Mouse (Mus musculus) skeletal muscle tissue, adult 2 months (tissue): ENCODE data around the gene Stt3b.

Experiments
- DNase-seq: peaks from one replicate; pipeline ENCODE4 v3.0.0-alpha.2; 2012; ENCODE audit warnings: low read depth, low spot score

Stt3b gene

DNA sequence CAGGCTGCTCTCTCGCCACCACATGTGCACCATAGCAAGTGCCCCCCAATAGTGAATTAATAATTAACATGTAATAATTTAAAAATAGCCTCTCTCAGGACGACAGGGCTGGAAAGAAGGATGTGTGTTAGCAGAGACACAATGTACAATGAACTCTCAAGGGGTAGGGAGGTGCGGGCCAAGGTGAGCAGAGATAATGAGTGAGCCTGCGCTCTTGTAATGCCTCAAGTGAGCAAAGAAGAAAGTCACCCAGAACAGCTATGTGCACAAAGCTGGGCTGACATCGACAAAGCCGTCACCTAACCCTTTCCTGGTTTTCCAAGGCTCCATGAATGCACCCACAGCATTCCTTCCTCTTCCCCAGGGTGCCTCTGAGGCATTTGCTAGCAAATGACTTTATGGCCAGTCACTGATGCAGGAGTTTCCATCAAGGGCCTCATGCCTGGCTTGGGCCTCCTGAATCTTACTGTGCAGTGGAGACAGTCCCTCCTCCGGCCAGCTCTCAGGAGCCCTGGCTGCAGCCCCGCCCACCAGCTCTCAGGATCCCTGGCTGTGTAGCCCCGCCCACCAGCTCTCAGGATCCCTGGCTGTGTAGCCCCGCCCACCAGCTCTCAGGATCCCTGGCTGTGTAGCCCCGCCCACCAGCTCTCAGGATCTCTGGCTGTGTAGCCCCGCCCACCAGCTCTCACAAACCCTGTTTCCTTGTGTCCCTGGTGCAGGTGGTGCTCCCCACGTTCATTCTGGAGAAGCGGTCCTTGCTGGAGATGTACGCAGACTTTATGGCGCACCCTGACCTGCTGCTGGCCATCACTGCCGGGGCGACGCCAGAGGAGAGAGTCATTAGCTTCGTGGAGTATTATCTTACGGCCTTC, 94.2 kb downstream of the Stt3b start:
- DNase-seq, result no peak

DNA sequence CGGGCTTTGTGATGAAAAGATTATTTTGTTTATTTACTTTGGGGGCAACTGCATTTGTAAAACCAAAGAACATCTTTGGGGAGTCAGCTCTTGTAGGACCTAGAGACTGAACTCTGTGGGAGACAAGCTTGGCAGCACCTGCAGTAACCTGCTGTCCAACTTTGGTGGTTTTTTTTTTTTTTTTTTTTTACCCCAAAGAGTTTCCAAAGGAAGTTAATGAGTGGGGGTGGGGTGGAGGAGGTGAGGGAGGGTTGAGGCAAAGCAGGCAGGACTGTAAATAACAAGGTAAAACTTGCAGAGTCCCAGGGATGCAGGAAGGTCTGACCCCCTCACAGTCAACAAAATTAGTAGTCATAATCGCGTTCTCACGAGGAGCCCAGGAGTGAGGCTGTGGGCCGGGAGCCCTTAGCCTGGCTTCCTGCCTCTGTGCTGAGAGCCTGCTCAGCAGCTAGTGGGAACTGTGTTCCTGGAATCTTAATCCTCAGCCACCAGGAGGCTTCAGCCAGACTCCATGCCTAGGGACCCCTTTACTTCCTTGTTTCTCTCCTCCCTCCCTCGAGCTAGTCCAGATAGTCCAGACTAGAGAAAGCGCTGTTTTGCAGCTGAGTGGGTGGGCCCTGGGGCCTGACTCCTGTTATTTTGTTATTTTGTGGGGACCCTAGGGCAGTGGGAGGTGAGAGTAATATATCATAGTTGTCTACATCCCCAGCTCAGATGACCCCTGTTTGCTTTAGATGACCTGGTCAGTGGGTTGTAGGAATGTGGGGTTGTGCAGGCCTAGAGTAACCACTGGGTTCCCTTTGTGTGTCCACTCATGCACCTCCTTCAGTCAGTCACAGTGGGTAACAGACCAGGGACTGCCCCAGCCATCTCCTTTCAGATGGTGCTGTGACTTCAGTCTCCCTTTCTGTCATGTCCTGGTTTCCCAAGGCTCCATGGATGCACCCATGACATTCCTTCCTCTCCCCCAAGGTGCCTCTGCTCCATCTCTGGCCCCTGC, 95.3 kb downstream of the Stt3b start:
- no peak for DNase-seq

DNA sequence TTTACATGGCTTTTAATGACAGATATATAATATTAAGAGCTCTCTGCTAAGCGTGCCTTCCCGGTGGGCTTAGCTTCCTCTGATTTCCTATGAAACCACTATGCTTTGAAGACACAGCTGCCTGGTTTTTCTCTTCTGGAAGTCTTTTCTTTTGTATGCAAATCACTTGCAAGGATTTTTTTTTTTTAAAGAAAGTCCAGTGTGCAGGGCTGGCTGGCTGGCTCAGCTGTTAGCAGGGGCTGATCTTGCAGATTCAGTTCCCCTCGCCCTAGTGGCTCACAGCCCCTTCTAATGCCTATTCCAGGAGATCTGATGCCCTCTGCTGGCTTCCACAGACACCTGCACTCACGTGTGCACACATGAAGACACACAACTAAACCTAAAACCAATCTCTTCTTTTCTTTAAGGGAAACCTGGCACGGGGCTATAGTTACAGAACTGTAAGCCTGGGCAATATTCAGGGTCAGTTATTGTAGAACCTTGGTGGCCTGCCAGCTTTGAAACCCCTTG, 96.4 kb downstream of the Stt3b start:
- no peak for DNase-seq

DNA sequence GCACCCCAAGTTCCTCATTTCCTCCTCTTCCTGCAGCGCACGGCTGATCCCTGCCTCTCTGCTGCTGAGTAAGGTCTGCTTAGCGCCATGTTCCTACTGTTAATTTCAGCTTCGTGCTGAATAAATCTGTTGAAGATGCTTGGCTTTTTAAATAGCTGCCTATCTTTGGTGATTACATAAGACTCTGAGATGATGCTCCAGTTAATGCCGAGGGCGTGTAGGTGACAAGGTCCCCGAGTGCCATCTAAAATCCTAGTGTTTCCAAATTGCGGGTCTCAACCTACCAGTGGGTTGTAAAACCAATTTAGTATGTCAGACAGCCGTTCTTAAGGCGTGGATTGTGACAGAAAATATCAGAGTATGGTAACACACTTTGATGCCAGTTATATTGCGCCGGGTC, 99.7 kb downstream of the Stt3b start:
- no peak for DNase-seq

DNA sequence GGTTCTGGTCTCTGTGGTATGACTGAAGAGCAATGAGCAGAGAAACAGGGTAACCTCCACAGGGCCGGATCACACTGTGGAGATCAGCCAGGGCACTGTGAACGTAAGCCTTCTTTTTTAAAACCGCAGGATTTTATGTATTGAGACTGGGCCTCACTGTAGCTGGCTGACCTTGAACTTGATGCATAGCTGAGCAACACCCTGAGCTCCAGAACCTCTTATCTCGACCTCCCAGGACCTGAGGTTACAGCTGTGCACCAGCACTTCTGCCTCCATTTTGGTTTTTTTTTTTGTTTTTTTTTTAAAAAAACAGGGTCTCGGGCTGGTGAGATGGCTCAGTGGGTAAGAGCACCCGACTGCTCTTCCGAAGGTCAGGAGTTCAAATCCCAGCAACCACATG, 100.5 kb downstream of the Stt3b start:
- no peak for DNase-seq

DNA sequence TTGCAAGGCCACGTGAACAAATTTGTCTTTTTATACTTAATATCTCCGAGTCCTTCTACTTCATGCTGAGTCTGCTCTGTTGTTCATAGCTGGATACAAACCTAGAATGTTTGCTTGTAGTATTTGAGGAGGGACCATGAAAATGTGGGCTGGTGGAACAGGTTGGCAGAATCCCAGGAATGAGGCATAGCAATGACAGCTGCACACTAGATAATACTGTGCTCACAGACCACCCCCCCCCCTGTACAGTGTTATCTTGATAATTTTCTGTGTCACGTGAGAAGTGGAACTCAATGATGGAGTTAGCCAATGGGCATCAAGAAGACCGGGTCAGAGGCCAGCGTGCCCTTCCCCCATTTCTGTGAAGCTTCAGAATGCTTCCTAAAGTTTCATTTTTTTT, 104.0 kb downstream of the Stt3b start:
- no peak for DNase-seq

DNA sequence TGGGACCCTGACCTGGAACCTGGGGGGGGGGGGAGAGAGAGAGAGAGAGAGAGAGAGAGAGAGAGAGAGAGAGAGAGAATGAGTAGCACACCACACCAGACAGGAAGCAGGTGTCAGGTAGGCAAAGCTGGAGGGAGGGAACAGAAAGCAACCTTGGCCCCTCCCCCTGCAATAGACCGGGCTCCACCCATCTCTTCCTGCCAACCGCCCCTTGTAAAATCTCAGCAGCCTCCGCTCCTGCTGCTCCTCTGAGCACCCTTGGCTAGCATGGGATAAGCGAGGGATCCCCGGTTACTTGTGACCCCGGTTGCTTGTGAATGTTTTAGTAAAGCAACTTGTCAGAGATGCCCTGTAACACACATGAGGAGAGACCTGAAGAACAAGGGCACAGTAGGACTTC, 104.7 kb downstream of the Stt3b start:
- DNase-seq, result no peak

DNA sequence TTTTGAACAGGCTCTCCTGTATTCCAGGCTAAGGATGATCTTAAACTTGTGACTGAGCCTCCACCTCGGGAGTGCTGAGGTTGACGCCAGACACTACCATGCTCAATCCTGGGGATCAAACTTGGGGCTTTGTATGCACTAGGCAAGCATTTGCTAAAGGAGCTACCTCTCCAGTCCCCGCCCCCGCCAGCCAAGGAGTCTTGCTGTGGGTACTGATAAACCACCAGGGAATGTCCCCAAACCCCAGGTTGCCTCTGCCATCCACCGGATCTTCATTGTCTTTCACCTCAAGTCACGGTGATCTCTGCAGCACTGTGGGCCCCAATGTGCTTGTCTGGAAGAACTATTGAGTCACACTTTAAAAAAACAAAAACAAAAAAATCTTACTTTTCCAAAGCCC, 107.1 kb downstream of the Stt3b start:
- DNase-seq, result no peak

DNA sequence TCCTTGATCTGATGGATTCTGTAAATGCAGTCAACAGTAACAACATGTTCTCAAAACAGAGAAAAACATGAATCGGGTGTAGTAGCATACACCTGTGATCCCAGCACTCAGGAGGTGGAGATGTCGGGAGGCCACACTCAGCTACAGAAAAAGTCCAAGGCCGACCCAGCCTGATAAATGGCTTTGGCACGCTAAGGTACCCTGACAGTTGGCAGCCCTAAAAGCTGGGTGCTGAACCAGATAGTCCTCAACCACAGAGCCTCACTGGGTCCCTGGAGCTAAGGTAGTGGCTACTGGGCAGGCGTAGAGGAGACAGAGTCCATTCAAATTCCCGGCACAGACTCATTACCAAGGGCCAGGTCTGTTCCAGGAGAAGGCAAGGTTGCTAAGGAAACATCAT, 109.0 kb downstream of the Stt3b start:
- DNase-seq, result no peak

DNA sequence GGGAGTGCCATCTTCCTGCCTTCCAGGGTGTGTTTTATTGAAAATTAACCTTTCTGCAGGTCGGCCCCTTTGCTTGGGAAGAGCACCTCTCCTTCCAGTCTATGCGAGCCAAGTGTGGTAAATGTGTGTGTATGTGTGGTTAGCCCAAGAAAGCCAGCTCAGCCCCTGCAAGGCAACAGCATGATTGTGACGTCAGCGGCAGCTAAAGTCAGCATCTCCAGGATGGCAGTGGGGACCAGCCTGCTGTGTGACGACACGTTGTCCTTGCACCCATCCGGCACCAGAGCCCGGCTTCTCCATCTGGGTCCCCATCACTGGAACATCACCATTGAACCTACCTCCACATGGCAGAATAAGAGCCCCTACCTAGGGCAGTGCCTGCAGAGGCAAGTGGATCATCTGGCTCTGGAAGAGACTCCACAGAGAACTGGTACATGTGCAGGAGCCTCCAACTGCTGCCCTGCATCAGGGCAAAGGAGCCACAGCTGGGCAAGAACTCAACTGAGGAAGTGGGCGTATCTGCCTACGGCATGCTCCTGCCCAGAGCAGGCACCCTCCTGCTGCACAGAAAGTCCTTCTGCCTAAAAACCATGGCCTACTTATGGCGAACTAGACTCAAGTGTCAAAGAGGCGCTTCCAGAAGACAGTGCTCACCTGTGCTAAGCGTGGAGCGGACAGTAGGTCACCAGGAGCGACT, 109.9 kb downstream of the Stt3b start:
- DNase-seq, result no peak

DNA sequence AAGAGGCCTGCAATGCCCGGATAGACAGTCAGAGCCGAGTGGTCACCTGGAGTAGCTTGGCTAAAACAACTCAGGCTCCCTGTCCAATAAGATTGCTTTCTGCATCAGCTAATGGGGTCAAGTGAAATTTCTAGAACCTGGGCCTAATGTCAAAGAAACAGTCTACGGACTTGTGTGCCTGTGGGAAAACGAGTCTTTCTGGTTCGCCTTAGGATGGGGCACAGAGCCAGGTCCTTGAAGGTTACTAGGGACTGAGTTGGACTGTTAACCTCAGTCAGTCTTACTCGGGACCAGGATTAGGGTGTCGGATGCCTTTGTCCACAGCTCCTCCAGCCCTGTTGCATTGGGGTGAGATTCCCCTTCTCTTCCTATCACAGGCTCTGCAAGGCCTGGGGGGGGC, 113.1 kb downstream of the Stt3b start:
- DNase-seq, result no peak

DNA sequence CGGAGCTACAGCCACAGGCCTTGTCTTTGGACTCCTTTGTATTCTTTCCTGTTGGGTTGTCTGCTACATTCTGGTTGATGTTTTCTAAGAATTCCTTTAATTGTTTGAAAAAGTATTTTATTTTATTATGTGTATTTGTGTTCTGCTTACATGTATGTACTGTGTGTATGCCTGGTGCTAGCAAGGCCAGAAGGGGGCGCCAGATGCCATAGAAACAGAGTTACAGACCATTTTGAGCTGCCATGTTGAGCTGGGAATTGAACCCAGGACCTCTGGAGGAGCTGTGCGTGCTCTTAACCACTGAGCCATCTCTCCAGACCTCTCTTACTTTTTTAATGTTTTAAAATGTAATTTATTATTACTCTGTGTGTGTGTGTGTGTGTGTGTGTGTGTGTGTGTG, 117.3 kb downstream of the Stt3b start:
- DNase-seq, result no peak
